Mouse (Mus musculus) natural killer cell, adult 2 months (primary cell): ENCODE measurements around the gene Ptpro.

Source experiments
- DNase-seq, 2 experiments: peaks; one replicate each; pipeline ENCODE4 v3.0.0; 2022; ENCODE audit warnings: low spot score in 2 of 2

Gene Ptpro

GRCm38 (mm10) chr6:137294973-137295820 lies 43.1 kb downstream of the Ptpro start:
- DNase-seq = no peak

GRCm38 (mm10) chr6:137302561-137302960 lies 50.4 kb downstream of the Ptpro start:
- DNase-seq = no peak

- DNase-seq = no peak
Observed at GRCm38 (mm10) chr6:137303824-137304223, 51.7 kb downstream of the Ptpro start.

GRCm38 (mm10) chr6:137315265-137315664 lies 63.1 kb downstream of the Ptpro start:
- no peak for DNase-seq

- DNase-seq = no peak
Observed at GRCm38 (mm10) chr6:137316358-137316757, 64.2 kb downstream of the Ptpro start.

GRCm38 (mm10) chr6:137317509-137317908 lies 65.4 kb downstream of the Ptpro start:
- DNase-seq = no peak

GRCm38 (mm10) chr6:137318242-137318861 lies 66.2 kb downstream of the Ptpro start:
- DNase-seq = no peak

GRCm38 (mm10) chr6:137319658-137320057 lies 67.5 kb downstream of the Ptpro start:
- no peak for DNase-seq

GRCm38 (mm10) chr6:137327718-137328117 lies 75.6 kb downstream of the Ptpro start:
- DNase-seq = no peak

GRCm38 (mm10) chr6:137328228-137328627 lies 76.1 kb downstream of the Ptpro start:
- DNase-seq = no peak

- DNase-seq = no peak
Observed at GRCm38 (mm10) chr6:137330782-137331181, 78.7 kb downstream of the Ptpro start.

- DNase-seq = no peak
Observed at GRCm38 (mm10) chr6:137331826-137332225, 79.7 kb downstream of the Ptpro start.

GRCm38 (mm10) chr6:137339071-137339470 lies 87.0 kb downstream of the Ptpro start:
- DNase-seq = no peak

GRCm38 (mm10) chr6:137343688-137344441 lies 91.7 kb downstream of the Ptpro start:
- no peak for DNase-seq

GRCm38 (mm10) chr6:137360166-137360565 lies 108.0 kb downstream of the Ptpro start:
- DNase-seq = no peak

- no peak for DNase-seq
Observed at GRCm38 (mm10) chr6:137362216-137362615, 110.1 kb downstream of the Ptpro start.

- no peak for DNase-seq
Observed at GRCm38 (mm10) chr6:137364681-137365080, 112.6 kb downstream of the Ptpro start.

GRCm38 (mm10) chr6:137365637-137366036 lies 113.5 kb downstream of the Ptpro start:
- no peak for DNase-seq

- no peak for DNase-seq
Observed at GRCm38 (mm10) chr6:137370745-137371144, 118.6 kb downstream of the Ptpro start.

GRCm38 (mm10) chr6:137371455-137371854 lies 119.3 kb downstream of the Ptpro start:
- DNase-seq = no peak

- DNase-seq = no peak
Observed at GRCm38 (mm10) chr6:137373920-137374319, 121.8 kb downstream of the Ptpro start.

GRCm38 (mm10) chr6:137382546-137382945 lies 130.4 kb downstream of the Ptpro start:
- DNase-seq = no peak
